Mouse (Mus musculus): Measurements from ENCODE around the gene Cxcl5.

- no peak for TF ChIP-seq CTCF (IDR thresholded peaks at IDR 0.05; ENCODE audit: low read depth)
- no peak; the same call in 1 of the 2 replicates for TF ChIP-seq EP300 (IDR thresholded peaks at IDR 0.05; ENCODE audit: low read depth)
These were observed 12.9 kb downstream of the Cxcl5 start, which contains the start of gene Pf4 for GRCm38 (mm10) chr5:90771880-90772653.
